Mouse (Mus musculus) olfactory bulb, adult 2 months (tissue): Measurements from ENCODE around the gene Rmdn2.

Experiments used
- CTCF ChIP-seq: fragments of 200-500 bp; IDR thresholded peaks from 2 replicates; pipeline ENCODE4 v1.5.1; 2012; ENCODE audit warnings: low read depth, mild to moderate bottlenecking, low read length, moderate library complexity; ENCODE audit not compliant: insufficient read depth
- POLR2A ChIP-seq: fragments of 200-500 bp; IDR thresholded peaks from 2 replicates; pipeline ENCODE4 v1.6.1; 2012; ENCODE audit warnings: mild to moderate bottlenecking, low read depth, low read length, moderate library complexity; ENCODE audit not compliant: insufficient read depth

- TF ChIP-seq CTCF, result no peak
- TF ChIP-seq POLR2A, result no peak
Measured at GRCm38 (mm10) chr17:79713276-79713642, 101.6 kb downstream of the Rmdn2 start.
